Mouse (Mus musculus) heart, embryonic 14.5 days (tissue): Measurements from ENCODE around the gene Vps53. TPM values are rescaled to one million over a fixed set of nuclear protein-coding genes. Genes with fewer than 3 reads are reported as not detected.
A peak's percentile ranks its signal among the peaks of the same experiment; 100 is the strongest.

ENCODE experiments used
- ATAC-seq: fragments of 200-750 bp; cut with Nextera tagmentation; 2 replicates; pipeline ENCODE4 v1.8.0; 2017; ENCODE audit warnings: low read depth, moderate TSS enrichment; ENCODE audit not compliant: insufficient number of reproducible peaks, insufficient read depth, low FRiP score
- H3K27ac ChIP-seq, 2 experiments: fragments of 200-500 bp in 1 of 2; fragments of 300-500 bp in 1 of 2; sonication (generic) in 1 of 2; replicated peaks in 1 of 2; 2 replicates each; pipeline ENCODE4 v1.5.1; 2012 to 2014; ENCODE audit warnings: low read depth in 2 of 2, low read length in 2 of 2, control low read depth in 1 of 2, mild to moderate bottlenecking in 1 of 2, mixed read lengths in 1 of 2; ENCODE audit not compliant: control insufficient read depth in 1 of 2, insufficient read depth in 1 of 2
- H3K27me3 ChIP-seq: fragments of 300-500 bp; sonication (generic); 2 replicates; pipeline ENCODE4 v1.6.1; 2014; ENCODE audit warnings: mild to moderate bottlenecking, low read length, control low read depth; ENCODE audit not compliant: control insufficient read depth, insufficient read depth
- H3K36me3 ChIP-seq: fragments of 300-500 bp; sonication (generic); 2 replicates; pipeline ENCODE4 v1.6.1; 2014; ENCODE audit warnings: mild to moderate bottlenecking, control low read depth, low read length, mixed read lengths; ENCODE audit not compliant: control insufficient read depth, insufficient read depth
- H3K4me1 ChIP-seq, 2 experiments: fragments of 200-500 bp in 1 of 2; fragments of 300-500 bp in 1 of 2; sonication (generic) in 1 of 2; 2 replicates each; pipeline ENCODE4 v1.6.1; 2012 to 2014; ENCODE audit warnings: low read length in 2 of 2, control low read depth in 1 of 2, mixed read lengths in 1 of 2; ENCODE audit not compliant: control insufficient read depth in 2 of 2, insufficient read depth in 2 of 2
- H3K4me2 ChIP-seq: fragments of 300-500 bp; sonication (generic); 2 replicates; pipeline ENCODE4 v1.6.1; 2014; ENCODE audit warnings: mild to moderate bottlenecking, low read length
- H3K4me3 ChIP-seq, 2 experiments: fragments of 200-500 bp in 1 of 2; fragments of 300-500 bp in 1 of 2; sonication (generic) in 1 of 2; 2 replicates each; pipeline ENCODE4 v1.5.1; 2012 to 2014; ENCODE audit warnings: low read length in 2 of 2, mild to moderate bottlenecking in 2 of 2, control low read depth in 1 of 2, low read depth in 1 of 2, moderate library complexity in 1 of 2; ENCODE audit not compliant: control insufficient read depth in 1 of 2, insufficient read depth in 1 of 2
- H3K9ac ChIP-seq: fragments of 300-500 bp; sonication (generic); 2 replicates; pipeline ENCODE4 v1.6.1; 2014; ENCODE audit warnings: mild to moderate bottlenecking, low read length
- H3K9me3 ChIP-seq: fragments of 300-500 bp; sonication (generic); 2 replicates; pipeline ENCODE4 v1.6.1; 2016; ENCODE audit warnings: low read length, control low read depth; ENCODE audit not compliant: control insufficient read depth
- WGBS: fragments of 180-500 bp; shearing (Covaris S2); extraction: QIAGEN DNeasy Blood & Tissue Kit; methylation state at CpG from one replicate; pipeline ENCODE4 v1.1.7; 2014; 5-methylcytosine and 5-hydroxymethylcytosine counted together
- polyA plus RNA-seq: library from polyadenylated mRNA; unstranded; fragments of >200 nt; fragmentation: Nextera tagmentation; extraction: Ambion mirVana; gene quantifications from 2 replicates; pipeline ENCODE4 v1.2.1, GENCODE M21; 2014

The Vps53 gene
- polyA plus RNA-seq, 1 experiment from 2014 or later, result 32.5 TPM

DNA sequence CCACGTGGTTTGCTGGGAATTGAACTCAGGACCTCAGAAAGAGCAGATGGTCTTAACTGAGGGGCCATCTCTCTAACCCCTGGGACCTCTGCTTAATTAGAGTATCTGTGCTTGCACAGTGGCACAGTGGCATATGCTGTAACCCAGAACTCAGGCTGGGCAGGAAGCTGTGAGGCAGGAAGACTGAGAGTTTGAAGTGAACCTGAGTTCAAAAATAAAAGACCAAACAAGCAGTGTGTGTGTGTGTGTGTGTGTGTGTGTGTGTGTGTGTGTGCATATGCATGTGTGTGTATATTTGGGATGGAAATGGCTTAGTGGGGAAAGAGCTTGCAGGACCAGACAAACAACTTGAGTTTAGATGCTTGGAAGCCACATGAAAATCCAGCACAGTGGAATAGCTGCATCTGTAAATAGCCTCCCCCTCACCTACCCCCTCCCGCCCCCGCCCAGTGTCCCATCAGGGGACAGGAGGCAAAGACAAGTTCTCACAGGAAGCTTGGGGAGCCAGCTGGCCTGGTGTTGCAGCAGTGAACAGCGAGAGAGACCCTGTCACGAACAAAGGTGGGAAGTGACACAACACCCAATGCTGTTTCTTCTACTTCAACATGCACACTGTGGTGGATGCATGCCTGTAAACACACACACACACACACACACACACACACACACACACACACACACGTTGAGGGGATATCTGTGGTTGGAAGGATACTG lies 141.7 kb downstream of the Vps53 start:
- Histone ChIP-seq H3K36me3 (no peaks in the 10 kb centered on the region), H3K27ac (no peak overlapping the region), H3K4me3 (no peak overlapping the region), H3K4me2 (no peak overlapping the region), H3K9me3 (no peaks in the 10 kb centered on the region), H3K9ac (no peak overlapping the region), H3K27me3 (no peaks in the 10 kb centered on the region), H3K4me1 (peaks cover 3 to 6% of the 10 kb centered on the region in 2 experiments; a peak in 3 of 4 replicates)
- 40% methylated on average over 6 of the region's 6 CpGs for WGBS
- no peak for ATAC-seq

DNA sequence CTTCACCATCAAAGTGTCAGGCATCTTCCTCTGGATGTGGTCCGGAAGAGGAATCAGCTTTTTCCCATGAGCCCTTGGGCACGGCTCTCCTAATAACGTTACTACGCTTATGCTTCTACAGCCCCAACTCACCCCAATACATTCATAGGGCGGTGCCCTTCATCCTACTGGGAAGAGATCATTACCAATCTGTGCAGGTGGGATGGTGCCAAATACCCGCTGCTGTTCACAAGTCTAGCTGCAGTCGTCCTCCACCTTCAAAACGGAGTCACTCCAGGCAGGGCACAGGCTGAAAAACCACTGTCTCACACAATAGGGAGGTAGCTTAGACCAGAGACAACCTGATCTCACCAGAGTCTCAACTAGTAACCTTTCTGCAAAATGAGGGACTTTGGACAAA lies 144.3 kb downstream of the Vps53 start:
- no peaks in the 10 kb centered on the region for H3K36me3 ChIP-seq
- ATAC-seq, result no peak
- H3K4me1 ChIP-seq, result no peaks in the 10 kb centered on the region
- H3K4me3 ChIP-seq, result no peak overlapping the region
- no peaks in the 10 kb centered on the region for H3K27me3 ChIP-seq
- WGBS, result 82% methylated on average over 8 of the region's 8 CpGs
- no peak overlapping the region for H3K4me2 ChIP-seq
- H3K9ac ChIP-seq, result no peak overlapping the region
- H3K9me3 ChIP-seq, result no peaks in the 10 kb centered on the region
- no peak overlapping the region for H3K27ac ChIP-seq

DNA sequence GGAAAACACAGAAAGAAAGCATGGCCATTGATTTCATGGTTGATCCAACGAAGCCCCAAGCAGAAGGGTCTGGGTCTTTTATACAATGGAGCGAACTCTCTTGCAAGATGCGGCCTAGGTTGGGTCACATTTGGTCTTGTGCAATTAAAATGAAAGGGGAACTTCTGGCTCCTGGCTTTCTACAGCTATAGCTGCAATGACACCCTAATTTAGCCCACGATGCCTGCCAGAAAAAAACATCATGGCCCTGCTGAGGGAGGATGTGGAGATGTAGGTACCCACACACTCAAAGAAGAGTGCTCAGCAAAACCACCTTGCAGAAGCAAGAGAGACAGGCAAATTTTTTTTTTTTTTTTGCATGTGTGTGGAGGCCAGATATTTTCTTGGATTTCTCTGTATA lies 145.6 kb downstream of the Vps53 start:
- no peaks in the 10 kb centered on the region for H3K9me3 ChIP-seq
- no peaks in the 10 kb centered on the region; the same call in 1 of the 2 replicates for H3K27me3 ChIP-seq
- 84% methylated on average over 4 of the region's 4 CpGs for WGBS
- no peak for ATAC-seq
- no peak overlapping the region for H3K4me2 ChIP-seq
- no peak overlapping the region for H3K27ac ChIP-seq
- H3K4me3 ChIP-seq, result no peak overlapping the region
- no peaks in the 10 kb centered on the region for H3K4me1 ChIP-seq
- no peaks in the 10 kb centered on the region for H3K36me3 ChIP-seq
- H3K9ac ChIP-seq, result no peak overlapping the region

DNA sequence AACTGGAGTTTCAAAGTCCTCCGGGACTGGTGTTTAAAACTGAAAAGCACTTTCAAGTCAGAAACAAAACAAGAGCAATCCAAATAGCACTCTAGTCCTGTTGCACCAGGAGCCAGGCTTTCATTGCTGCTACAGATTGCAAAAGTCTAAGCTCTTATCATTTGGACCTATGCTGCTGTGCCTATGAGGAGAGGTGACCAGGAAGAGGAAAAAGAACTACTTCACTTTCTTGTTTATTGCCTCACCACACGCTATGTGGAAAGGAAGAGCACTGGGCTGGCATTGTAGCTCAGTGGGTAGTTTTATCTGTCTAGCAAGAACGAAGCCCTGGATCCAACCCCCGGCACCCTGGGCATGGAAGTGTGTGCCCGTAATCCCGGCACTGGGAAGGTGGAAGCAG lies 146.1 kb downstream of the Vps53 start:
- no peak for ATAC-seq
- Histone ChIP-seq H3K9me3 (no peaks in the 10 kb centered on the region), H3K4me1 (no peaks in the 10 kb centered on the region), H3K27me3 (no peaks in the 10 kb centered on the region; the same call in 1 of the 2 replicates), H3K36me3 (no peaks in the 10 kb centered on the region), H3K9ac (no peak overlapping the region), H3K4me2 (no peak overlapping the region), H3K4me3 (no peak overlapping the region), H3K27ac (no peak overlapping the region)
- 84% methylated on average over 6 of the region's 6 CpGs for WGBS

DNA sequence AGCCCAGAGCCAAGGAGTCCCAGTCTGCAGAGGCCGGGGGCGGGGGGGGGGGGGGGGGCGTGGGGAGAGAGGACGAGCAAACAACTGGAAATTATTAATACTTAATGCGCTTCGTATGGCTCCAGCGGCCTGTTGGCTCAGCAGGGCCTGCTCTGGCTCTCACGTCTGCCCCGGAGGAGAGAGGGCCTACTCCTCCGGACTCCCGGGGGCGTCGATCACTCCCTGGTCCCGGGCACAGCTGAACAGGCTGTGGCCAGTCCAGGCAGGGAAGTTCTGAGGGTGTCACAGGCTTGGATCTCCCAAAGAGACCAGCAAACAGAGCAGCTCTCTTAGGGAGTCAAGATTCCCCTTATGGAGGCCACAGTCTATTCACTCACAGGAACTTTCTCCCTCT lies 151.4 kb downstream of the Vps53 start:
- Histone ChIP-seq H3K4me2 (peak overlapping the region; percentile 95), H3K36me3 (peaks cover 3% of the 10 kb centered on the region; the same call in 1 of the 2 replicates), H3K27ac (0 out of 4 replicates have a peak overlapping the region, but pooled peaks of 1 of the 2 experiments have one; percentile 55), H3K9ac (peak overlapping the region; percentile 76), H3K4me3 (peak overlapping the region; percentile 42 to 70), H3K4me1 (peaks cover 5 to 9% of the 10 kb centered on the region in 2 experiments; a peak in 3 of 4 replicates), H3K27me3 (peaks cover 2% of the 10 kb centered on the region; the same call in 1 of the 2 replicates), H3K9me3 (no peaks in the 10 kb centered on the region)
- WGBS, result 8% methylated on average over 10 of the region's 14 CpGs
- no peak for ATAC-seq

- Histone ChIP-seq H3K4me2 (peak within 1 kb of the TSS; percentile 95), H3K4me1 (peaks cover 5 to 9% of the 10 kb centered on the region in 2 experiments; a peak in 3 of 4 replicates), H3K27ac (peak within 1 kb of the TSS in 1 of 2 experiments; percentile 55; a peak in 2 of 4 replicates), H3K9me3 (no peaks in the 10 kb centered on the region), H3K27me3 (peaks cover 2% of the 10 kb centered on the region; the same call in 1 of the 2 replicates), H3K36me3 (peaks cover 3% of the 10 kb centered on the region; the same call in 1 of the 2 replicates), H3K9ac (peak within 1 kb of the TSS; percentile 76), H3K4me3 (peak within 1 kb of the TSS; percentile 70 to 72)
- ATAC-seq, result peak; percentile 87
- WGBS, result under 1% methylated on average over 99 of the region's 112 CpGs
Observed at GRCm38 (mm10) chr11:76027139-76028071, 152.0 kb downstream of the Vps53 start, which contains the start of gene Rflnb. Gene Rflnb (minus strand): TSS chr11:76027782.

DNA sequence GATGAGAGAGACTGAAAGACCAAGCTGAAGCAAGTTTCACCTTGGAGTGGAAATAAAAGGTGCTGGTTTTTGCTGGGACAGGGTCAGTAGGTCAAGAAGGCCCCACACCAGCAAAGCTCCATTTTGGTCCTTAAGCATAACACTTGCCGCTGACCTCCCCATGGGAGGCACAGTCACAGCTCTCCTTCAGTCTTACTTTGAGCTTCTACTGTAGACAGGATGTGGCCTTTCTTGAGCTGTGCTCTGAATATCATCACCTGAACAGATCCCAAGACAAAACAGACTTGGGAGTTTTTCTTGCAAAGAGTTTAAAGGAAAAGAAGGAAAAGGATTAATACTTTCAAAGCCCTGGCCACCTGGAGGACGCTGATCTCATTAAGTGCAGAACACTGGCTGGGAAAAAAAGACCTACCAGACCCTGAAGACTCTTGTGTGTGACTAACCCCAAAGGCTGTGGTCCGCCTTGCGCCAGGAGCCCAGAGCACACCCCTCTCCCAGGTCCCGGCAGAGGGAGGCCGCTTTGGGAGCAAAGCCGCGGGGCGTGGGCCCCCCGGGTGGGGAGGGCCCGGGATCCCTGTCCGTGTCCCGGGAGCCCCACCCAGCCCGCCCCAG lies 152.8 kb downstream of the Vps53 start:
- H3K4me3 ChIP-seq, result peak overlapping the region; percentile 70 to 72
- WGBS, result 10% methylated on average over 14 of the region's 14 CpGs
- peak overlapping the region; percentile 76 for H3K9ac ChIP-seq
- peak overlapping the region; percentile 95 for H3K4me2 ChIP-seq
- peaks cover 5 to 9% of the 10 kb centered on the region in 2 experiments; a peak in 3 of 4 replicates for H3K4me1 ChIP-seq
- H3K27me3 ChIP-seq, result peaks cover 2% of the 10 kb centered on the region; the same call in 1 of the 2 replicates
- H3K9me3 ChIP-seq, result no peaks in the 10 kb centered on the region
- H3K27ac ChIP-seq, result peak overlapping the region in 1 of 2 experiments; percentile 55; a peak in 1 of 4 replicates
- no peak for ATAC-seq
- peaks cover 3% of the 10 kb centered on the region; the same call in 1 of the 2 replicates for H3K36me3 ChIP-seq
